23 mouse cellular contexts compared by ENCODE assay signal in the genomic region with DNA sequence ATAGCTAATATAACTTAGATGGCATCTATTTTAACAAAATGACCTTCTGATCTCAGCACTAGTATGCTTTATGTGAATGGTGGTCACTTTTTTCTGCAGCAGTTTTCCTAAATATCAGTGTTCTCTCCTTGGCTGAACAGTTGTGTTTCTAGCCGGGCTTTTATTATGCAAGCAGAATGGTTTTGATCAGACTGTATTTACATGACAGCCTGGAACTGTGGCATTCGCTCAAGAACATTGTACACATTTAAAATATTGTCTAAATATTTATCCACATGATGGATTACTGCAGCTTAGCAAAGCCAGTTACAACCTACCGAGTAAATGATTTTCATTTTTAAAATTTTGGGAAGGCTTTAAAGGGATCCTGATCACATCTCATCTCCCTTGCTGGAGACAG.
DNase-seq lines count a peak whose midpoint lies in the region; ATAC-seq and TF ChIP-seq lines count a peak whose summit lies in the region.
"Had no signal": no experiment of that assay in that cellular context is flagged by ENCODE, and none has a peak within 500 bp of the region (broad histone marks: within the 10 kb centered on the region; RNA-seq: fewer than 3 reads in every experiment).

No protein-coding gene starts in this region.

- 0 out of 2 replicates have a peak, but pooled peaks have one; percentile 27 for ATAC-seq in forebrain, embryonic 13.5 days
- peak; percentile 57; the same call in 1 of the 2 replicates for ATAC-seq in lung, embryonic 14.5 days (ENCODE audit: insufficient read depth)
- ATAC-seq in stomach, postnatal 0 days (ENCODE audit: low FRiP score, low TSS enrichment): no peak
- ATAC-seq: activated CD4-positive, CD25-positive, alpha-beta regulatory T cell, adult 4 months; hindbrain, postnatal 0 days; inflammation-experienced regulatory T-cells, adult 6 months; intestine, embryonic 16.5 days had no signal

- no peak overlapping the region for H3K27ac ChIP-seq in forebrain, embryonic 13.5 days
- no peak overlapping the region for H3K27ac ChIP-seq in forebrain, embryonic 10.5 days
- H3K27ac ChIP-seq in lung, embryonic 14.5 days (ENCODE audit: low read depth): no peak overlapping the region
- H3K27ac ChIP-seq in stomach, postnatal 0 days (replicated peaks): no peak overlapping the region
- H3K27ac ChIP-seq: embryonic facial prominence, embryonic 12.5 days; embryonic facial prominence, embryonic 15.5 days; hindbrain, embryonic 14.5 days; hindbrain, postnatal 0 days had no signal

- peak; percentile 34 for TF ChIP-seq EP300 in stomach, postnatal 0 days (optimal IDR thresholded peaks at IDR 0.05)

- no peak overlapping the region for H3K9ac ChIP-seq in forebrain, embryonic 13.5 days
- H3K9ac ChIP-seq in lung, embryonic 14.5 days: no peak overlapping the region
- H3K9ac ChIP-seq in stomach, postnatal 0 days (ENCODE audit: low read length): no peak overlapping the region
- H3K9ac ChIP-seq: embryonic facial prominence, embryonic 12.5 days; embryonic facial prominence, embryonic 15.5 days; hindbrain, embryonic 14.5 days had no signal

- H3K9me3 ChIP-seq in forebrain, embryonic 13.5 days (replicated peaks): 0 out of 2 replicates have a peak, but pooled peaks cover 3% of the 10 kb centered on the region
- H3K9me3 ChIP-seq in forebrain, embryonic 10.5 days: peaks cover 4% of the 10 kb centered on the region; the same call in 1 of the 2 replicates
- peaks cover 4% of the 10 kb centered on the region; the same call in 1 of the 2 replicates for H3K9me3 ChIP-seq in lung, embryonic 14.5 days (ENCODE audit: low read depth, low read length)
- H3K9me3 ChIP-seq in stomach, postnatal 0 days (ENCODE audit: control insufficient read depth, low read length): no peaks in the 10 kb centered on the region
- H3K9me3 ChIP-seq: embryonic facial prominence, embryonic 12.5 days; embryonic facial prominence, embryonic 15.5 days had no signal

- DNase-seq in forebrain, embryonic 10.5 days (ENCODE audit: extremely low spot score, low spot score): no peak
- peak; percentile 70 for DNase-seq in lung, embryonic 14.5 days
- DNase-seq in lung, postnatal 4 days: no peak
- peak; percentile 3 for DNase-seq in lung, postnatal 10 days
- DNase-seq in lung, adult 18-20 months: no peak
- DNase-seq in stomach, postnatal 0 days (ENCODE audit: low spot score): no peak
- no peak for DNase-seq in embryo, embryonic 10 days (ENCODE audit: low spot score)
- DNase-seq: adrenal gland, adult 8-10 months; adrenal gland, postnatal 25 days; cerebellum, adult 18-20 months; cerebellum, adult 9-10 months; cerebellum, postnatal 14 days; gastrocnemius, postnatal 14 days; heart, adult 11 months had no signal

- H3K4me2 ChIP-seq in forebrain, embryonic 13.5 days: no peak overlapping the region
- no peak overlapping the region for H3K4me2 ChIP-seq in lung, embryonic 14.5 days
- H3K4me2 ChIP-seq in stomach, postnatal 0 days (replicated peaks; ENCODE audit: low read depth): no peak overlapping the region
- H3K4me2 ChIP-seq: embryonic facial prominence, embryonic 12.5 days; embryonic facial prominence, embryonic 15.5 days; heart, embryonic 11.5 days; hindbrain, embryonic 14.5 days had no signal

- H3K4me3 ChIP-seq in forebrain, embryonic 13.5 days: no peak overlapping the region
- H3K4me3 ChIP-seq in forebrain, embryonic 10.5 days: no peak overlapping the region
- H3K4me3 ChIP-seq in lung, embryonic 14.5 days (ENCODE audit: low read depth, low read length): no peak overlapping the region
- H3K4me3 ChIP-seq in stomach, postnatal 0 days (ENCODE audit: low read depth, low read length): no peak overlapping the region
- H3K4me3 ChIP-seq: embryonic facial prominence, embryonic 12.5 days; embryonic facial prominence, embryonic 15.5 days had no signal

- H3K36me3 ChIP-seq in forebrain, embryonic 13.5 days (ENCODE audit: poor library complexity, severe bottlenecking): no peaks in the 10 kb centered on the region
- H3K36me3 ChIP-seq in forebrain, embryonic 10.5 days (replicated peaks): no peaks in the 10 kb centered on the region
- H3K36me3 ChIP-seq in lung, embryonic 14.5 days (ENCODE audit: insufficient read depth): no peaks in the 10 kb centered on the region
- no peaks in the 10 kb centered on the region for H3K36me3 ChIP-seq in stomach, postnatal 0 days (ENCODE audit: control insufficient read depth, insufficient read depth, low read length)
- H3K36me3 ChIP-seq: embryonic facial prominence, embryonic 12.5 days; embryonic facial prominence, embryonic 15.5 days had no signal

- no peak for TF ChIP-seq CTCF in lung, embryonic 14.5 days (IDR thresholded peaks at IDR 0.05; ENCODE audit: low read depth)
- no peak for TF ChIP-seq CTCF in stomach, postnatal 0 days (IDR thresholded peaks at IDR 0.05; ENCODE audit: low read depth)

- no peaks in the 10 kb centered on the region for H3K27me3 ChIP-seq in forebrain, embryonic 13.5 days
- H3K27me3 ChIP-seq in forebrain, embryonic 10.5 days (ENCODE audit: poor library complexity, severe bottlenecking): no peaks in the 10 kb centered on the region
- no peaks in the 10 kb centered on the region for H3K27me3 ChIP-seq in lung, embryonic 14.5 days (ENCODE audit: insufficient read depth, low read length)
- no peaks in the 10 kb centered on the region for H3K27me3 ChIP-seq in stomach, postnatal 0 days (ENCODE audit: control insufficient read depth, insufficient read depth, low read length)
- H3K27me3 ChIP-seq: embryonic facial prominence, embryonic 12.5 days; embryonic facial prominence, embryonic 15.5 days had no signal

- no peaks in the 10 kb centered on the region for H3K4me1 ChIP-seq in forebrain, embryonic 13.5 days
- no peaks in the 10 kb centered on the region for H3K4me1 ChIP-seq in forebrain, embryonic 10.5 days
- 0 out of 2 replicates have a peak, but pooled peaks cover 2% of the 10 kb centered on the region for H3K4me1 ChIP-seq in lung, embryonic 14.5 days (ENCODE audit: insufficient read depth)
- H3K4me1 ChIP-seq in stomach, postnatal 0 days (replicated peaks; ENCODE audit: control insufficient read depth, insufficient read depth): no peaks in the 10 kb centered on the region
- H3K4me1 ChIP-seq: embryonic facial prominence, embryonic 12.5 days; embryonic facial prominence, embryonic 15.5 days had no signal

- WGBS in forebrain, embryonic 13.5 days: 58% methylated on average over 3 of the region's 3 CpGs
- 88% methylated on average over 3 of the region's 3 CpGs for WGBS in forebrain, embryonic 10.5 days
- 18% methylated on average over 3 of the region's 3 CpGs for WGBS in lung, embryonic 14.5 days
- 22% methylated on average over 3 of the region's 3 CpGs for WGBS in stomach, postnatal 0 days

Comparison
In these comparisons a context has a peak if more than half of its experiments do, and no peak if none do; other contexts are left out.
1. DNase-seq: peak in lung, embryonic 14.5 days (single experiment) and lung, postnatal 10 days (single experiment); none in forebrain, embryonic 10.5 days (single experiment), lung, postnatal 4 days (0 of 2), lung, adult 18-20 months (0 of 2), stomach, postnatal 0 days (single experiment) and embryo, embryonic 10 days (single experiment).